Mouse (Mus musculus) embryonic fibroblast, embryonic 13.5 days (primary cell): Measurements from ENCODE around the gene Taf1a.

Source experiments
- CTCF ChIP-seq: IDR thresholded peaks from 2 replicates; pipeline ENCODE4 v1.5.1; 2011; ENCODE audit warnings: mild to moderate bottlenecking, control low read depth, low read length, moderate library complexity, borderline replicate concordance; ENCODE audit not compliant: insufficient read depth
- POLR2A ChIP-seq: IDR thresholded peaks from 2 replicates; pipeline ENCODE4 v1.6.1; 2011; ENCODE audit warnings: low read depth, mild to moderate bottlenecking, control low read depth, low read length, moderate library complexity

GRCm38 (mm10) chr1:183377045-183377444 lies 11.7 kb upstream of the Taf1a start:
- TF ChIP-seq POLR2A (no peak), CTCF (no peak)
